In genomic region chr14:96143137-96143536, GRCm38 (mm10) we compare ENCODE assay signal across 4 mouse cellular contexts.
"Had no signal": no experiment of that assay in that cellular context is flagged by ENCODE, and none has a peak within 500 bp of the region (broad histone marks: within the 10 kb centered on the region; RNA-seq: fewer than 3 reads in every experiment).

No protein-coding gene starts in this region.

- DNase-seq: kidney, adult 8-10 months; kidney, postnatal 25 days; lung, adult 18-20 months; thymus, postnatal 14 days had no signal
